In the genomic region with DNA sequence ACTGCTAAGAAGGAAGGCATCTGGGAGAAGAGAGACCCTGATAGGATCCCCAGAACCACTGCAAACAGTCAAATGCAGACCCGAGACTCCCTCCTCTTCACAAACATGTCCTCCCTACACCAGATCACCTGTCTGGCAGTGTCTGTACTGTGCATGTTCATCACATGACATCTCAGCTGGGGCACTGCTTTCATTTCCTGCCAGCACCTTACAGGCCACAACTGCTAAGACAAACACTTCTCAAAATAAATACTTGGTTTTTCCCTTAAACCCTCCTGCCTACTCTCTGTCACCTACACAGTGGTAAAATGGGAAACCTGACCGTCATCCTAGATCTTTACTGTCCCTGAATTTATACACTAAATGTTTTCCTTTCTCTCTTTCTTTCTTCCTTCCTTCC, we compare ENCODE assay signal across 24 mouse cellular contexts. TPM values are rescaled to one million over a fixed set of nuclear protein-coding genes. Genes with fewer than 3 reads are reported as not detected.
"Had no signal": no experiment of that assay in that cellular context is flagged by ENCODE, and none has a peak within 500 bp of the region (broad histone marks: within the 10 kb centered on the region; RNA-seq: fewer than 3 reads in every experiment).

No protein-coding gene starts in this region.

- DNase-seq: kidney, postnatal 25 days; layer of hippocampus, adult 9-11 months; liver; lung, adult 2 months; lung, postnatal 14 days; lung, postnatal 4 days; retina, postnatal 1 day; right cerebral cortex, postnatal 25 days; spleen, adult 18-20 months; thymus, postnatal 25 days had no signal

- H3K36me3 ChIP-seq: limb, embryonic 10.5 days; limb, embryonic 13.5 days; liver, embryonic 12.5 days; liver, embryonic 15.5 days; midbrain, embryonic 13.5 days; neural tube, embryonic 13.5 days had no signal

- H3K27me3 ChIP-seq: limb, embryonic 13.5 days; liver, embryonic 12.5 days; liver, embryonic 15.5 days; midbrain, embryonic 13.5 days; neural tube, embryonic 13.5 days had no signal

- ATAC-seq: liver, embryonic 12.5 days; midbrain, embryonic 13.5 days; midbrain, embryonic 16.5 days had no signal

RNA-seq across cellular contexts. Expression of a gene that starts 6.4 kb away (rescaled TPM):
- total RNA-seq: layer of hippocampus, adult 2 months; layer of hippocampus, postnatal 25 days; left cerebral cortex, adult 18-20 months; left cerebral cortex, postnatal 25 days; megakaryocyte, adult 5-6 weeks; monocyte, adult 5-6 weeks; neutrophil, adult 5-6 weeks had no signal
